Mouse (Mus musculus) thymus, postnatal 25 days (tissue): ENCODE measurements around the gene Ctnnb1.

Source experiments
- DNase-seq: peaks from one replicate; pipeline ENCODE4 v3.0.0; 2022

Ctnnb1 gene

GRCm38 (mm10) chr9:121005961-121006360, 76.9 kb downstream of the Ctnnb1 start:
- DNase-seq, result no peak
